ENCODE assay signal across 23 mouse cellular contexts in genomic region chr1:37729353-37729752, GRCm38 (mm10).
"Had no signal": no experiment of that assay in that cellular context is flagged by ENCODE, and none has a peak within 500 bp of the region (broad histone marks: within the 10 kb centered on the region; RNA-seq: fewer than 3 reads in every experiment).

No protein-coding gene starts in this region.

- H3K4me3 ChIP-seq: heart, adult 2 months; heart, embryonic 13.5 days; heart, embryonic 15.5 days; hindbrain, embryonic 13.5 days; hindbrain, embryonic 15.5 days; kidney, embryonic 15.5 days; limb, embryonic 13.5 days; limb, embryonic 15.5 days; liver, embryonic 12.5 days had no signal

- DNase-seq: gastrocnemius, postnatal 14 days; gastrocnemius, postnatal 36 days; heart, adult 2 months; heart, postnatal 14 days; heart, postnatal 36 days; kidney, adult 11 months; kidney, adult 2 months; kidney, adult 9 months; kidney, postnatal 14 days; kidney, postnatal 36 days; layer of hippocampus, postnatal 36 days; left cerebral cortex, postnatal 4 days had no signal

- H3K4me1 ChIP-seq: heart, embryonic 15.5 days; hindbrain, embryonic 13.5 days; hindbrain, embryonic 15.5 days; kidney, embryonic 15.5 days; limb, embryonic 13.5 days; liver, embryonic 12.5 days had no signal

- H3K27ac ChIP-seq: heart, adult 2 months; heart, embryonic 13.5 days; heart, embryonic 15.5 days; hindbrain, embryonic 13.5 days; hindbrain, embryonic 15.5 days; hindbrain, postnatal 0 days; kidney, embryonic 15.5 days; kidney, postnatal 0 days; limb, embryonic 13.5 days; limb, embryonic 15.5 days; liver, embryonic 12.5 days; liver, embryonic 14.5 days had no signal
